Mouse (Mus musculus) heart, adult 2 months (tissue): ENCODE results near the gene Zmiz2. TPM values are rescaled to one million over a fixed set of nuclear protein-coding genes. Genes with fewer than 3 reads are reported as not detected.
"Not testable (repeated sequence)": the region's sequence is repeated elsewhere in the genome, so short reads cannot be mapped to it uniquely, and the experiment has no call there.

Experiments used
- DNase-seq, 2 experiments: peaks; one replicate each; pipeline ENCODE4 v3.0.0; 2021
- H3K27ac ChIP-seq: fragments of 200-600 bp; 2 replicates; pipeline ENCODE4 v1.8.1; 2022
- H3K27me3 ChIP-seq: fragments of 200-500 bp; 2 replicates; pipeline ENCODE4 v1.6.1; 2012; ENCODE audit warnings: mild to moderate bottlenecking, low read length, inconsistent platforms, mixed read lengths; ENCODE audit not compliant: control insufficient read depth, insufficient read depth
- H3K36me3 ChIP-seq: fragments of 200-500 bp; 2 replicates; pipeline ENCODE4 v1.6.1; 2012; ENCODE audit warnings: low read length, inconsistent platforms; ENCODE audit not compliant: control insufficient read depth, insufficient read depth
- H3K4me1 ChIP-seq: fragments of 200-500 bp; 2 replicates; pipeline ENCODE4 v1.6.1; 2011; ENCODE audit warnings: low read length; ENCODE audit not compliant: control insufficient read depth, insufficient read depth
- H3K4me3 ChIP-seq: fragments of 200-600 bp; 2 replicates; pipeline ENCODE4 v1.8.1; 2022
- H3K79me2 ChIP-seq: fragments of 200-500 bp; replicated peaks from 2 replicates; pipeline ENCODE4 v1.6.1; 2012; ENCODE audit warnings: mild to moderate bottlenecking, inconsistent platforms, low read length, moderate library complexity, mixed read lengths; ENCODE audit not compliant: control insufficient read depth, insufficient read depth
- H3K9ac ChIP-seq: fragments of 200-500 bp; 2 replicates; pipeline ENCODE4 v1.6.1; 2012; ENCODE audit warnings: low read depth, mild to moderate bottlenecking, control low read depth, inconsistent platforms, low read length, mixed read lengths
- CTCF ChIP-seq: fragments of 200-600 bp; IDR thresholded peaks from 2 replicates; pipeline ENCODE4 v1.8.1; 2022; ENCODE audit warnings: antibody characterized with exemption, mild to moderate bottlenecking, moderate library complexity
- EP300 ChIP-seq: fragments of 200-500 bp; IDR thresholded peaks from 2 replicates; pipeline ENCODE4 v1.6.1; 2011; ENCODE audit warnings: low read depth, low read length, control low read depth; ENCODE audit not compliant: insufficient read depth
- POLR2A ChIP-seq: fragments of 200-500 bp; IDR thresholded peaks from 2 replicates; pipeline ENCODE4 v1.6.1; 2011; ENCODE audit warnings: mild to moderate bottlenecking, low read depth, low read length, control low read depth; ENCODE audit not compliant: insufficient read depth
- WGBS: fragments of 180-500 bp; shearing (Covaris S2); methylation state at CpG from one replicate; pipeline ENCODE4 v1.1.7; 2018; 5-methylcytosine and 5-hydroxymethylcytosine counted together
- intact Hi-C: fragments of 180-260 bp; cut with DNase I; formaldehyde crosslinking; loops from one replicate; pipeline ENCODE4 v1.15.1; 2025
- microRNA-seq, 2 experiments: library from miRNA; unstranded; fragments of <30 nt; microRNA quantifications; one replicate each; pipeline ENCODE4 v1.2.0; 2021
- polyA plus RNA-seq: library from polyadenylated mRNA; depleted of rRNA; stranded (reverse); fragments of >200 nt; gene quantifications from 2 replicates; pipeline ENCODE4 v1.2.3, GENCODE M21; 2012; rRNA removed
- total RNA-seq, 2 experiments: library from RNA; stranded (reverse); gene quantifications; 2 replicates each; pipeline ENCODE4 v1.2.3; 2021

Zmiz2 gene
- total and polyA plus RNA-seq, 3 experiments, result 35.7 to 39.3 (median 36.6) TPM

GRCm38 (mm10) chr11:6445441-6445840 lies 56.6 kb downstream of the Zmiz2 start:
- Histone ChIP-seq H3K9ac (no peak overlapping the region), H3K4me1 (peaks cover 6% of the 10 kb centered on the region; the same call in 1 of the 2 replicates), H3K4me3 (no peak overlapping the region), H3K36me3 (peaks cover 4% of the 10 kb centered on the region; the same call in 1 of the 2 replicates), H3K79me2 (0 out of 2 replicates have a peak, but pooled peaks cover 2% of the 10 kb centered on the region), H3K27me3 (no peaks in the 10 kb centered on the region), H3K27ac (no peak overlapping the region)
- DNase-seq, result no peak
- TF ChIP-seq POLR2A (no peak), EP300 (no peak), CTCF (0 out of 2 replicates have a peak, but pooled peaks have one; percentile 9)
- intact Hi-C loops, result loop anchor here (2.0 kb wide), 2 partner anchors 29 kb away; partner anchors contain the start of gene Purb
- WGBS, result 77% methylated on average over 4 of the region's 4 CpGs

- TF ChIP-seq POLR2A (no peak), CTCF (no peak)
- no peak overlapping the region for H3K27ac ChIP-seq
- H3K9ac ChIP-seq, result no peak overlapping the region
- 0 out of 2 replicates have a peak, but pooled peaks cover 2% of the 10 kb centered on the region for H3K79me2 ChIP-seq
- peaks cover 6% of the 10 kb centered on the region; the same call in 1 of the 2 replicates for H3K4me1 ChIP-seq
- peaks cover 4% of the 10 kb centered on the region; the same call in 1 of the 2 replicates for H3K36me3 ChIP-seq
- no peak overlapping the region for H3K4me3 ChIP-seq
- intact Hi-C loops, result loop anchor here (2.0 kb wide), 2 partner anchors 29 kb away; partner anchors contain the start of gene Purb
- DNase-seq, result no peak
- 87% methylated on average over 7 of the region's 7 CpGs for WGBS
- no peaks in the 10 kb centered on the region for H3K27me3 ChIP-seq
Measured at GRCm38 (mm10) chr11:6445951-6446350, 57.1 kb downstream of the Zmiz2 start.

- 61% methylated on average over 4 of the region's 4 CpGs for WGBS
- Histone ChIP-seq H3K4me1 (peaks cover 4% of the 10 kb centered on the region; the same call in 1 of the 2 replicates), H3K36me3 (peaks cover 4% of the 10 kb centered on the region; the same call in 1 of the 2 replicates), H3K27ac (no peak overlapping the region), H3K79me2 (0 out of 2 replicates have a peak, but pooled peaks cover 2% of the 10 kb centered on the region), H3K4me3 (no peak overlapping the region), H3K9ac (no peak overlapping the region), H3K27me3 (no peaks in the 10 kb centered on the region)
- TF ChIP-seq POLR2A (no peak), CTCF (no peak), EP300 (no peak)
- intact Hi-C loops, result no loop called here
- DNase-seq, result no peak
Measured at GRCm38 (mm10) chr11:6447493-6447892, 58.6 kb downstream of the Zmiz2 start.

- DNase-seq, H3K27me3 ChIP-seq, H3K4me1 ChIP-seq, H3K9ac ChIP-seq, H3K27ac ChIP-seq, H3K36me3 ChIP-seq, intact Hi-C loops, H3K79me2 ChIP-seq, H3K4me3 ChIP-seq: not testable (repeated sequence)
- 85% methylated on average over 5 of the region's 5 CpGs for WGBS
Measured at GRCm38 (mm10) chr11:6448155-6448554, 59.3 kb downstream of the Zmiz2 start.

Small RNAs within 50 kb of the gene (microRNA-seq; reads per million reads assigned to microRNA genes)
- 0 to 0.77 reads per million in 2 experiments for gene Mir7651

Other genes starting within 250 kb of the Zmiz2 start
- not detected for gene A730071L15Rik, start 189.0 kb upstream of the Zmiz2 start, total RNA-seq
- gene A730071L15Rik, start 189.0 kb upstream of the Zmiz2 start, polyA plus RNA-seq, result 0.09 TPM in 1 of 2 replicates, not detected in the other
- gene Nudcd3, start 188.7 kb upstream of the Zmiz2 start, total RNA-seq, result 10 to 100 TPM; 59.3 to 65.4 TPM
- 50.4 and 80.7 TPM in 2 replicates for gene Nudcd3, start 188.7 kb upstream of the Zmiz2 start, polyA plus RNA-seq
- under 1 TPM in 1 of 2 experiments, not detected in 1; 0.08 TPM for gene Npc1l1, start 158.9 kb upstream of the Zmiz2 start, total RNA-seq
- gene Npc1l1, start 158.9 kb upstream of the Zmiz2 start, polyA plus RNA-seq, result 0.25 and 0.38 TPM in 2 replicates
- 10 to 100 TPM; 19.7 to 22.0 TPM for gene Ddx56, start 121.3 kb upstream of the Zmiz2 start, total RNA-seq
- gene Ddx56, start 121.3 kb upstream of the Zmiz2 start, polyA plus RNA-seq, result 21.1 and 25.2 TPM in 2 replicates
- 10 to 100 TPM; 85.5 to 96.6 TPM for gene Tmed4, start 114.2 kb upstream of the Zmiz2 start, total RNA-seq
- gene Tmed4, start 114.2 kb upstream of the Zmiz2 start, polyA plus RNA-seq, result 138 and 175 TPM in 2 replicates
- gene Ogdh, start 97.4 kb upstream of the Zmiz2 start, total RNA-seq, result 1,000 to 10,000 TPM; 1,611 to 1,957 TPM
- gene Ogdh, start 97.4 kb upstream of the Zmiz2 start, polyA plus RNA-seq, result 1,204 and 1,461 TPM in 2 replicates
- 100 to 1,000 TPM; 304 to 328 TPM for gene Ppia, start 26.4 kb downstream of the Zmiz2 start, total RNA-seq
- 298 and 449 TPM in 2 replicates for gene Ppia, start 26.4 kb downstream of the Zmiz2 start, polyA plus RNA-seq
- gene H2afv, start 55.4 kb downstream of the Zmiz2 start, total RNA-seq, result 10 to 100 TPM; 75.8 to 80.8 TPM
- gene H2afv, start 55.4 kb downstream of the Zmiz2 start, polyA plus RNA-seq, result 46.3 and 59.2 TPM in 2 replicates
- 10 to 100 TPM; 28.0 to 31.5 TPM for gene Purb, start 86.8 kb downstream of the Zmiz2 start, total RNA-seq
- 5.0 and 9.3 TPM in 2 replicates for gene Purb, start 86.8 kb downstream of the Zmiz2 start, polyA plus RNA-seq
- 1 to 10 TPM; 1.4 TPM for gene Myo1g, start 131.9 kb downstream of the Zmiz2 start, total RNA-seq
- 4.1 and 7.2 TPM in 2 replicates for gene Myo1g, start 131.9 kb downstream of the Zmiz2 start, polyA plus RNA-seq
- gene Ccm2, start 157.8 kb downstream of the Zmiz2 start, total RNA-seq, result 10 to 100 TPM; 25.6 to 28.5 TPM
- 47.8 and 54.1 TPM in 2 replicates for gene Ccm2, start 157.8 kb downstream of the Zmiz2 start, polyA plus RNA-seq
- under 1 TPM; 0.23 to 0.52 TPM for gene Nacad, start 217.0 kb downstream of the Zmiz2 start, total RNA-seq
- 0.67 and 1.4 TPM in 2 replicates for gene Nacad, start 217.0 kb downstream of the Zmiz2 start, polyA plus RNA-seq
- 10 to 100 TPM; 85.1 to 95.8 TPM for gene Tbrg4, start 237.0 kb downstream of the Zmiz2 start, total RNA-seq
- 110 and 131 TPM in 2 replicates for gene Tbrg4, start 237.0 kb downstream of the Zmiz2 start, polyA plus RNA-seq
- not detected for gene Wap, start 249.6 kb downstream of the Zmiz2 start, total RNA-seq
- gene Wap, start 249.6 kb downstream of the Zmiz2 start, polyA plus RNA-seq, result not detected in 2 replicates